In the genomic region with DNA sequence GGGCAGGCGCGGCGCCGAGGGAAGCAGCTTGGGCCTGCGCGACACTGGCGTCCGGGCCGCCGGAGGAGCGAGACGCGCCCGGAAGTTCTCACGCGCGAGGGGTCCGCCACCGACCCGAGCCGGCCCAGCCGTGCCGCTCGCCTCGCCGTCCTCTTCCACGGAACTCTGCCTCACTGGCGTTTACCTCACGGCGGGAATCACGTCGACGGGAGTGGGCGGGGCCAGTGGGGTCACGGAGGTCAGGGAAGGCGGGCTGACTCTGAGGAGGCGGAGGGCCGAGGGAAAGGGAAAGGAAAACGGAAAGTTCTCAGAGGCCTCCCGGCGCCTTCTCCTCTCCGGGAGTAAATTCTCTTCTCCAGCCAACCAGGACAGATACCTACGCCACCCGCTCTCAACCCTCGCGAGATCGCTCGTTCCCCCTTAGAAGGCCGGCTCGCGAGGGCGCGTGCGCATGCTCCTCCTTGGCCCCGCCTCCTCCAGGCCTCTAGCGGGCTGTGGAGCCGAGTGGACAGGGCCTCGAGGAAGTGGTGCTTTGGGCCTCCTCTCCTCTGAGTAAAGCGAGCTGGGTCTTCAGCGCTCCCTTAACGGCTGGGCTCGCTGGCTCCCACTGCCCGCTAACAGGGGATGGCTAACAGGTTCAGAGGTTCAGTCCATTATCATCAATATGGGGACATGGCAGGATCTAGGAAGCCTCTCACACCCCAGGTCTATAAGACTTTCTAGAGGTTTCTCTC, we compare ENCODE assay signal across 8 mouse cellular contexts. TPM values are rescaled to one million over a fixed set of nuclear protein-coding genes. Genes with fewer than 3 reads are reported as not detected.
DNase-seq lines count a peak whose midpoint lies in the region; ATAC-seq and TF ChIP-seq lines count a peak whose summit lies in the region.
"Not testable (repeated sequence)": the region's sequence is repeated elsewhere in the genome, so short reads cannot be mapped to it uniquely, and the experiment has no call there.

No protein-coding gene starts in this region.

- H3K4me3 ChIP-seq in bone marrow, adult 2 months (replicated peaks; ENCODE audit: control insufficient read depth, low read depth, low read length): peak overlapping the region; percentile 47
- peak overlapping the region; percentile 24; the same call in 1 of the 2 replicates for H3K4me3 ChIP-seq in forebrain, embryonic 11.5 days (ENCODE audit: low read depth, low read length)
- H3K4me3 ChIP-seq in heart, embryonic 13.5 days: peak overlapping the region; percentile 54
- H3K4me3 ChIP-seq in intestine, embryonic 16.5 days (ENCODE audit: low read length): peak overlapping the region; percentile 48

- not testable (repeated sequence) for H3K27me3 ChIP-seq in forebrain, embryonic 11.5 days (ENCODE audit: control insufficient read depth, insufficient read depth, low read length); heart, embryonic 13.5 days (replicated peaks); intestine, embryonic 16.5 days (replicated peaks; ENCODE audit: control insufficient read depth, insufficient read depth, low read length)

- not testable (repeated sequence) for ATAC-seq in forebrain, embryonic 11.5 days (replicated peaks; ENCODE audit: low FRiP score); heart, embryonic 13.5 days (ENCODE audit: extremely low read depth, insufficient number of reproducible peaks, low FRiP score, low TSS enrichment)
- peak; percentile 28; the same call in 1 of the 2 replicates for ATAC-seq in intestine, embryonic 16.5 days

- H3K36me3 ChIP-seq in forebrain, embryonic 11.5 days (ENCODE audit: control insufficient read depth, insufficient read depth, low read length); heart, embryonic 13.5 days; intestine, embryonic 16.5 days (ENCODE audit: control insufficient read depth, insufficient read depth, low read length): not testable (repeated sequence)

- H3K4me2 ChIP-seq in forebrain, embryonic 11.5 days (ENCODE audit: low read depth, low read length, severe bottlenecking): peak overlapping the region; percentile 38; the same call in 1 of the 2 replicates
- peak overlapping the region; percentile 70 for H3K4me2 ChIP-seq in heart, embryonic 13.5 days
- H3K4me2 ChIP-seq in intestine, embryonic 16.5 days (ENCODE audit: low read depth, low read length): peak overlapping the region; percentile 55

- H3K27ac ChIP-seq in bone marrow, adult 2 months (ENCODE audit: control insufficient read depth, insufficient read depth, low read depth, low read length, poor library complexity); forebrain, embryonic 11.5 days (ENCODE audit: low read depth, low read length); heart, embryonic 13.5 days (replicated peaks); intestine, embryonic 16.5 days (ENCODE audit: low read length): not testable (repeated sequence)

- H3K4me1 ChIP-seq in bone marrow, adult 2 months (ENCODE audit: control insufficient read depth, insufficient read depth, low read length); forebrain, embryonic 11.5 days (replicated peaks; ENCODE audit: control insufficient read depth, insufficient read depth, low read length); heart, embryonic 13.5 days; intestine, embryonic 16.5 days (ENCODE audit: control insufficient read depth, insufficient read depth, low read length): not testable (repeated sequence)

- not testable (repeated sequence) for H3K9me3 ChIP-seq in forebrain, embryonic 11.5 days (ENCODE audit: control insufficient read depth, low read length); intestine, embryonic 16.5 days (ENCODE audit: control insufficient read depth, low read length)
- H3K9me3 ChIP-seq in heart, embryonic 13.5 days: peaks cover 13% of the 10 kb centered on the region

- not testable (repeated sequence) for TF ChIP-seq POLR2A in bone marrow, adult 2 months (IDR thresholded peaks at IDR 0.05; ENCODE audit: borderline replicate concordance, control insufficient read depth, low read depth, low read length)

- 38% methylated on average over 63 of the region's 63 CpGs for WGBS in bone marrow, adult 2 months
- 37% methylated on average over 53 of the region's 63 CpGs for WGBS in forebrain, embryonic 11.5 days
- 25% methylated on average over 60 of the region's 63 CpGs for WGBS in heart, embryonic 13.5 days
- WGBS in intestine, embryonic 16.5 days: 26% methylated on average over 55 of the region's 63 CpGs

- peak; percentile 62 for DNase-seq in forebrain, embryonic 11.5 days (ENCODE audit: low spot score)
- peak; percentile 5 for DNase-seq in liver
- DNase-seq in mesoderm, embryonic 11.5 days (ENCODE audit: low read depth, low spot score): peak; percentile 1
- peak; percentile 5 for DNase-seq in ovary, postnatal 36 days (ENCODE audit: low spot score)
- DNase-seq in thymus, postnatal 4 days: peak; percentile 29

- not testable (repeated sequence) for H3K9ac ChIP-seq in forebrain, embryonic 11.5 days (ENCODE audit: low read length)
- H3K9ac ChIP-seq in heart, embryonic 13.5 days: peak overlapping the region; percentile 58; the same call in 1 of the 2 replicates
- H3K9ac ChIP-seq in intestine, embryonic 16.5 days (ENCODE audit: low read depth, low read length): peak overlapping the region; percentile 51

- not testable (repeated sequence) for TF ChIP-seq CTCF in bone marrow, adult 2 months (IDR thresholded peaks at IDR 0.05; ENCODE audit: control insufficient read depth, insufficient read depth, low read length)

RNA-seq across cellular contexts. Expression of gene Zfp534, which starts 36.5 kb away (rescaled TPM):
- 2.3 TPM in 1 of 2 replicates, not detected in the other for polyA plus RNA-seq in bone marrow, adult 2 months (2011; ENCODE audit: insufficient read depth, insufficient read length, low replicate concordance, missing spikeins)
- not detected in 2 replicates for polyA plus RNA-seq in forebrain, embryonic 11.5 days (2014; fragmentation: Nextera tagmentation; extraction: Ambion mirVana)
- polyA plus RNA-seq in heart, embryonic 13.5 days (2015; fragmentation: Nextera tagmentation; extraction: Ambion mirVana): not detected in 2 replicates
- not detected in 2 replicates for polyA plus RNA-seq in intestine, embryonic 16.5 days (2015; fragmentation: Nextera tagmentation; extraction: Ambion mirVana)

Comparison
In these comparisons a context has a peak if more than half of its experiments do, and no peak if none do; other contexts are left out.
1. DNase-seq: peak in every context shown above with its lines; median percentile 62 in forebrain, embryonic 11.5 days; 29 in thymus, postnatal 4 days; 5 in liver; 5 in ovary, postnatal 36 days; 1 in mesoderm, embryonic 11.5 days.